Mouse (Mus musculus) neural tube, embryonic 13.5 days (tissue): ENCODE data around the gene Ccm2. TPM values are rescaled to one million over a fixed set of nuclear protein-coding genes. Genes with fewer than 3 reads are reported as not detected.

Experiments
- ATAC-seq: fragments of 200-750 bp; cut with Nextera tagmentation; 2 replicates; pipeline ENCODE4 v1.8.0; 2017; ENCODE audit warnings: low read depth, mild to moderate bottlenecking, moderate TSS enrichment, moderate library complexity
- H3K27ac ChIP-seq: fragments of 300-500 bp; sonication (generic); replicated peaks from 2 replicates; pipeline ENCODE4 v1.5.1; 2015; ENCODE audit warnings: moderate library complexity, mild to moderate bottlenecking, inconsistent platforms
- H3K27me3 ChIP-seq: fragments of 300-500 bp; sonication (generic); 2 replicates; pipeline ENCODE4 v1.6.1; 2015; ENCODE audit warnings: mild to moderate bottlenecking, inconsistent platforms
- H3K36me3 ChIP-seq: fragments of 300-500 bp; sonication (generic); 2 replicates; pipeline ENCODE4 v1.6.1; 2015; ENCODE audit warnings: mild to moderate bottlenecking, inconsistent platforms
- H3K4me1 ChIP-seq: fragments of 300-500 bp; sonication (generic); replicated peaks from 2 replicates; pipeline ENCODE4 v1.6.1; 2015; ENCODE audit warnings: inconsistent platforms
- H3K4me2 ChIP-seq: fragments of 300-500 bp; sonication (generic); 2 replicates; pipeline ENCODE4 v1.6.1; 2015; ENCODE audit warnings: inconsistent platforms, mild to moderate bottlenecking, moderate library complexity
- H3K4me3 ChIP-seq: fragments of 300-500 bp; sonication (generic); 2 replicates; pipeline ENCODE4 v1.5.1; 2015; ENCODE audit warnings: mild to moderate bottlenecking, inconsistent platforms
- H3K9ac ChIP-seq: fragments of 300-500 bp; sonication (generic); 2 replicates; pipeline ENCODE4 v1.6.1; 2015; ENCODE audit warnings: moderate library complexity, mild to moderate bottlenecking, inconsistent platforms
- H3K9me3 ChIP-seq: fragments of 300-500 bp; sonication (generic); 2 replicates; pipeline ENCODE4 v1.6.1; 2016; ENCODE audit warnings: inconsistent platforms
- WGBS: fragments of 180-500 bp; shearing (Covaris S2); methylation state at CpG from one replicate; pipeline ENCODE4 v1.1.7; 2015; 5-methylcytosine and 5-hydroxymethylcytosine counted together
- polyA plus RNA-seq: library from polyadenylated mRNA; unstranded; fragments of >200 nt; fragmentation: Nextera tagmentation; extraction: Ambion mirVana; gene quantifications from 2 replicates; pipeline ENCODE4 v1.2.1, GENCODE M21; 2015

Ccm2 gene
- polyA plus RNA-seq, 1 experiment from 2014 or later: 95.1 TPM

DNA sequence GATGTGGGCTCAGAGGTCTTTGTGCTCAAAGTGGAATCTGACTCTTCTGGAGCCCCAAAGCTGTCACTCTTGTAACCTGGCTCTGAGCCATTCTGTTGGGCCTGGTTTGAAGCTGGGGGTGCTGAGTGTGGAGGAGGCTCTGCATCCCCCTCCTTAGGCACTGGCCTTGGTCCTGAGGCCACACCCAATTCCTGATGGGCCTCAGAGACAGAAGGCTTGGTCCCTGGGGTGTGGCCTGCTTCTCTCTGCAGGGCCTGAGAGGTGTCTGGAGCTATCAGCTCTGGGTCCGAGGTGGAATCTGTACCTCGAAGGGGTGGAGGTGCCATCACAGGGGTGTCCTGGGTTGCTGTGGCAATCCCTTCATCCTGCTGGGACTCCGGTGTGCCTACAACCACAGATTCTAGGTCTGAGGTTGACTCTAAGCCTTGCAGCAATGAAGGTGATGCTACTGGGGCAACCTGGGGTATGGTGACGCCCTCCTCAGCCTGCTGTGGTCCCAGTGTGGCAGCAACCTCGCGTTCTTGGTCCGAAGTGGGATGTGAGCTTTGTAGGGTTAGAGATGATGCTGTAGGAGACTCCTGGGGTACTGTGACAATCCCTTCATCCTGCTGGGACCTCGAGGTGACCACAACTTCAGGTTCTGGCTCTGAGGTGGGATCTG lies 53.7 kb downstream of the Ccm2 start:
- H3K9me3 ChIP-seq: no peaks in the 10 kb centered on the region
- H3K4me3 ChIP-seq: no peak overlapping the region
- no peak for ATAC-seq
- H3K9ac ChIP-seq: peak overlapping the region; percentile 72
- peak overlapping the region; percentile 84 for H3K27ac ChIP-seq
- H3K4me2 ChIP-seq: no peak overlapping the region; the same call in 1 of the 2 replicates
- WGBS: 84% methylated on average over 8 of the region's 8 CpGs
- H3K36me3 ChIP-seq: peaks cover 62% of the 10 kb centered on the region
- no peaks in the 10 kb centered on the region for H3K27me3 ChIP-seq
- peaks cover 80% of the 10 kb centered on the region for H3K4me1 ChIP-seq

DNA sequence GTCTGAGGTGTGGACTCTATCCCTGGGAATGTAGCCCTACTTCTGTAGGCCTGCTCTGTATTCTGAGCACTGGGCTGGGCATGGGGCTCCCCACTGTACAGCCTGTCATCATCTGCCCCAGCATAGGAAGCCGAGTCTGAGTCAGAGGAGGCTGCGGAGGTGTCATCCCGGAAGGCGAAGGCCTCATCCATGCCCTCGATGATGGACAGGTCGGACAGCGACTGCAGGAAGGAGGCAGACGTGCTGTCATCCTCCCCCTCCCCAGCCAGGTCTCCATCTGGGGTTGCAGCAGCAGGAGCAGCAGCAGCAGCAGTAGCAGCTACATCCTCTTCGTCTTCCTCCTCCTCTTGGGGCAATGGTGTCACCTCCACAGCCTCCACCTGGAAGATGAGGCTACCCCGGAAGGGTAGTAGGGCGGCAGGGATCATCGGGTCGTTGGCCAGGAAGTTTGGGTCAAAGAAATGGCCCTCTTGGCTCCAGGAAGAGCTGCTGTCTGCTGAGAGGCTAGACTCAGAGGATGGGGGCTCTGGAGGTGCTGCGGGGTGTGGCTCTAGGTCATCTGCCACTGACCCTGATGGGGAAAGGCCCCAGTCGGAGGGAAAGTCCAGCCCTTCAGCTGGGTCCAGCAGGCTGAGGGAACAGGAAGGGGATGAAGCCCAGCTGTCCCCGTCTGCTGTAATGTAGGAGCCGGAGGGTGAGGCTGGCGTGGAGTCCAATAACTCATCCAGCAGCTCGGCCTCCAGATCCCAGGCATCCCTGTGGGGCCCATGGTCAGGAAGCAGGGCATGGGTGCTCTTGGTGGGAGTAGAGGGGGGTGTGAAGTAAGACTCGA lies 55.2 kb downstream of the Ccm2 start:
- no peaks in the 10 kb centered on the region for H3K27me3 ChIP-seq
- H3K4me2 ChIP-seq: peak overlapping the region; percentile 98
- ATAC-seq: no peak
- peak overlapping the region; percentile 90 for H3K9ac ChIP-seq
- H3K4me1 ChIP-seq: peaks cover 94% of the 10 kb centered on the region
- H3K36me3 ChIP-seq: peaks cover 47% of the 10 kb centered on the region
- H3K4me3 ChIP-seq: no peak overlapping the region
- no peaks in the 10 kb centered on the region for H3K9me3 ChIP-seq
- H3K27ac ChIP-seq: peak overlapping the region; percentile 28; the same call in 1 of the 2 replicates
- WGBS: 83% methylated on average over 20 of the region's 20 CpGs

DNA sequence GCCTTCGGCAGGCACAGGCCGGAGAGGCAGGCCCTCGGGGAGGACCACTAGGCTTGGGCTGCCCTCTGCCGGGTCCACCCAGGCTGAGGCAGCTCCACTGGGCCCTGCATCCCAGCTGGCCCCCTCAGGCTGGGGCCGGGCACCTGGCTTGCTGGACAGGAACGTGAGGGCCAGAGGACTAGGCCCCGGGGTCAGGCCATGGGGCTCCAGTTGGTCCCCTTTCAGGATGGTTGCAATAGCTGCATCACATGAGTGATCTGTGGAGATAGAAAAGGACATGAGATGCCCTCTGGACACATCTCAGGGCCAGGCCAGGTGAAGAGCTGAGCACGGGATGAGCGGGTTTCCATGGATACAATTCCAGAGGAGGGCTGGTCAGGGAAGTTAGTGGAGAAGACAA lies 56.0 kb downstream of the Ccm2 start:
- Histone ChIP-seq H3K27ac (no peak overlapping the region), H3K4me3 (peak overlapping the region; percentile 71), H3K9ac (peak overlapping the region; percentile 90), H3K36me3 (peaks cover 39% of the 10 kb centered on the region), H3K4me1 (peaks cover 99% of the 10 kb centered on the region), H3K4me2 (peak overlapping the region; percentile 98), H3K9me3 (no peaks in the 10 kb centered on the region), H3K27me3 (no peaks in the 10 kb centered on the region)
- no peak for ATAC-seq
- 83% methylated on average over 9 of the region's 9 CpGs for WGBS

DNA sequence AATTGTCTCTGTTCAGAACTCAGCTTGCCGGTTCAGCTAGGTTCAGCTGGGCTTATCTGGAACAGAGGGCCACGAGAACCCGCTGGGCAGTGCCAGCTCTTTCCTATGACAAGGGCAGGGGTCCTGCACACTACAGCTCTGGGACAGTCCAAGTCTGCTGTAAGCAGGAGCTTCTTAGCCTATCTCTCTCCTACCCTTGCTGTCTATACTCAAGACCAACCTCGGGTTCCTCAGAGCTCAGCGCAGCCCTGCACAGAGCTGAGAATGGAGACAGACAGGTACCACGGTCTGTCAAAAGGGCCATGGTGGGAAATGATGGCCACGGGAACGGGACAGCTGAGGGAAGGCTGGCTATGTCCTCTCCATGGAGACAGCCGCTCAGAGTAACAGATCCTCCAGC lies 56.5 kb downstream of the Ccm2 start:
- H3K36me3 ChIP-seq: peaks cover 34% of the 10 kb centered on the region
- peaks cover 94% of the 10 kb centered on the region for H3K4me1 ChIP-seq
- H3K4me2 ChIP-seq: peak overlapping the region; percentile 98
- 79% methylated on average over 9 of the region's 9 CpGs for WGBS
- H3K9ac ChIP-seq: peak overlapping the region; percentile 90
- H3K9me3 ChIP-seq: no peaks in the 10 kb centered on the region
- no peak for ATAC-seq
- peak overlapping the region; percentile 71 for H3K4me3 ChIP-seq
- H3K27me3 ChIP-seq: no peaks in the 10 kb centered on the region
- H3K27ac ChIP-seq: peak overlapping the region; percentile 99

DNA sequence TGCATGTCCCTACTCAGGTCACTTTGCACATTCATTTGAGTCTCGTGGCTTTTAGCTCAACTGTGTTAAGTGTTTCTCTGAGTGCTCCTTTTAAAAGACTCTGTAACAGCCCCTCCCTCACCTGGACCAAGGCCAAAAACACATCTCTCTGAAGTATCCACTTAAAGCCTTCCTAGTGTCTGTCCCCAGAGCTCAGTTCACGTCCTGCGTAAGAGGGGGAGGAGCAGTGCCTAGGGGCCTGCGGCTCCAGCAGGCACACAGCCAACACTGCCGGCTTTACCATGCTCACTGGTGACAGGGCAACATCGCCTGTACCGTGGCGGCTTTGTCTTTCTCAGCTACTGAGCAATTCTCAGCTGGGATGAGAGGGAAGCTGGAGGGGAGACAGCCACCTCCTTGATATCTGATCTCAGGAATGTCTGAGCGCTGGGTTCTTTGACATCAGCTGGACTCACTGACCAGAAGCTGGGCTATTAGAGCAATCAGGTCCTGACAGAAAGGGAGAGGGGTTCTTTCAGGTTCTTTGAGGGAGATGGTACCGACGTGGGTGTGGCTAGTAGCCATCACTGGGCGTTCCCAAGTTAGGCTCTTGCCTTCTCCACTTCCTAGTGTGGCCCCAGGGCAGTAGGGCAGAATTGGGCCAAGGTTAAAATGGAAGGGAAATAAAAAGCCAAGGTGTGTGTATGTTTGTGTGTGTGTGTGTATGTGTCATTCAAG lies 57.4 kb downstream of the Ccm2 start:
- H3K36me3 ChIP-seq: peaks cover 33% of the 10 kb centered on the region
- peak overlapping the region; percentile 71 for H3K4me3 ChIP-seq
- peak overlapping the region; percentile 90 for H3K9ac ChIP-seq
- H3K4me1 ChIP-seq: peaks cover 86% of the 10 kb centered on the region
- no peaks in the 10 kb centered on the region for H3K27me3 ChIP-seq
- peak overlapping the region; percentile 98 for H3K4me2 ChIP-seq
- 10% methylated on average over 12 of the region's 12 CpGs for WGBS
- peak overlapping the region; percentile 99 for H3K27ac ChIP-seq
- no peaks in the 10 kb centered on the region for H3K9me3 ChIP-seq
- ATAC-seq: peak; percentile 40

DNA sequence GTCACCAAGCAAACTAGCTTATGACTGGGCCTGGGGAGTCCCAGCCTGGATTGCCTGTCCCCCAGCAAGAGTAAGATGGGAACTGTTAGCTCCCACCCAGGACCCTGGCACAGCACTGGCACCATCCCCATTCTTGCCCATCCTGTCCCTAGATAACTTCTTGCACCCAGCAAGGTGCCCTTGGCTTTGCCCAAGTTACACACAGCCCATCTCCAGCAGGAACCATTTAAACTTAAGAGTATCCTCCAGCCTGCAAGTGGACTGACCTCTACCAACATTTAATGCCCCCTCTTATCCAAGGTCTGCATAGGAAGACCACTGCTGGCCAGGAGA lies 57.9 kb downstream of the Ccm2 start:
- H3K9me3 ChIP-seq: no peaks in the 10 kb centered on the region
- no peak for ATAC-seq
- peak overlapping the region; percentile 98 for H3K4me2 ChIP-seq
- peaks cover 80% of the 10 kb centered on the region for H3K4me1 ChIP-seq
- peak overlapping the region; percentile 99 for H3K27ac ChIP-seq
- no peaks in the 10 kb centered on the region for H3K27me3 ChIP-seq
- peaks cover 33% of the 10 kb centered on the region for H3K36me3 ChIP-seq
- H3K4me3 ChIP-seq: peak overlapping the region; percentile 71
- H3K9ac ChIP-seq: peak overlapping the region; percentile 90

DNA sequence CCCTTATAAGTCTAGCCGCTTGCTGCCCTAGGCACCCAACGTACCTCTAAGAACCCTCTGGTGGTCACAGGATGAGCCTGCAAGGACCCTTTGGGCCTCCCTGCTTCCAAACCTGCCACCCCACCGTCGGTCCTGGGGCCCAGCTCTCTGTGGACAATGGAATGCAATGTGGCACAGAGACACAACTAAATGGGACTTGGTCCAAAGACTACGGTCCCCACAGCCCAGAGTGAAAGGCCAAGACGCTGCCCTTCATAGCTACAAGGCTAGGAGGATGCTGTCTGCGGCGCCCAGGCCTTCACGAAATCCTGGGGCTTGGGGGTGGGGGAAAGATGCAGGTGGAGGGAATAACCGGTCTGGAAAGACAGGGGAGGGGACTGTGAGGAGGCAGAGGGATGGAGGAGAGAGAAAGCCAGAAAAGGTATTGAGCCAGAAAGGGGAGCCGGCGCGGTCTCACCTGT lies 58.4 kb downstream of the Ccm2 start:
- Histone ChIP-seq H3K27ac (peak overlapping the region; percentile 99), H3K4me1 (peaks cover 76% of the 10 kb centered on the region), H3K27me3 (no peaks in the 10 kb centered on the region), H3K36me3 (peaks cover 30% of the 10 kb centered on the region), H3K9ac (peak overlapping the region; percentile 90), H3K4me2 (peak overlapping the region; percentile 98), H3K9me3 (no peaks in the 10 kb centered on the region), H3K4me3 (peak overlapping the region; percentile 71)
- peak; percentile 3; the same call in 1 of the 2 replicates for ATAC-seq
- WGBS: 9% methylated on average over 13 of the region's 13 CpGs

DNA sequence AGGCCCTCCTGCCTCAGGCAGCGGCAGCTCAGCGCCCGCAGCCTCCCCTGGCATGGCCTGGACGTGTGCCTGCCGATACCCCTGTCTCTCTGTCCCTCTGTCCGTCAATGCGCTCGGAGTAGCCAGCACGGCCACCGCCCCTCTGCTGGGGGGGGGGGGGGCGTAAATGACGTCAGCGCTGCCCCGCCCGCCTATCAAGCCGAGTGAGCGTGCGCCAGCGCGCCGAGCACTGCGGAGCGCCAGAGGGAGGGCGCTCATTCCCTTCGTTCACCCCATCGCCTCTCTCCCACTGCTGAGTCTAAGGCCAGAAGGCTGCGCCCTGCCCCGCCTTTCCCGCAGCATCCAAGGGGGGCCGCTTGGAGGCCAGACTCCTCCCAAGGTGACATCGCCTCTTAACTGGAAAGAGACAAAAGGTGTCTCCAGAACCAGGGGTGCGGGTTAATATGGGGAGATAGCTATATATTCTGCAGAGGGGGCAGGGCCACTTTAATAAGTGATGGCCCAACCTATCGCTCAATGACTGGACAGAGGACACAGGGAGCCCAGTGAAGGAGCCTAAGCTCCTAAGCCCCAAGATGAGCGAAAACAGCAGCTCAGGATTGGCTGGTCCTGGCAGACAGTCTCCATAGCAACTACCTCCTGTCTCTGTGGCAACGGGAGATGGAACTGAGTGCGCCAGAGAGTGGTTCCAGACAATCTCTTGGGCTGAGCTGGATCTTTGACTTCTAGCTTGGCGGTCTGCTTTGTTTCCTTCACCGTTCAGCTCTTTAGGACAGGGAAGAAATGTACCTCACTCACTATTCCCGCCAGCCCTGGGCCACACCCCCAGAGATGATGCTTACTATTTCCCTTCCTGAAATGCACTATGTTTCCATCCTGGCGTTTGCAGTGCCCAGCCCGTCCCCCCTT lies 59.1 kb downstream of the Ccm2 start, which contains the start of gene Nacad:
Gene Nacad, minus strand, starts transcription at position 563 of the 909 bp plus-strand sequence.
- H3K27ac ChIP-seq: peak within 1 kb of the TSS; percentile 99
- H3K9ac ChIP-seq: peak within 1 kb of the TSS; percentile 90
- peaks cover 30% of the 10 kb centered on the region for H3K36me3 ChIP-seq
- no peaks in the 10 kb centered on the region for H3K27me3 ChIP-seq
- 2% methylated on average over 38 of the region's 41 CpGs for WGBS
- H3K4me2 ChIP-seq: peak within 1 kb of the TSS; percentile 98
- peak within 1 kb of the TSS; percentile 71 for H3K4me3 ChIP-seq
- H3K4me1 ChIP-seq: peaks cover 69% of the 10 kb centered on the region
- H3K9me3 ChIP-seq: no peaks in the 10 kb centered on the region
- ATAC-seq: peak; percentile 92

DNA sequence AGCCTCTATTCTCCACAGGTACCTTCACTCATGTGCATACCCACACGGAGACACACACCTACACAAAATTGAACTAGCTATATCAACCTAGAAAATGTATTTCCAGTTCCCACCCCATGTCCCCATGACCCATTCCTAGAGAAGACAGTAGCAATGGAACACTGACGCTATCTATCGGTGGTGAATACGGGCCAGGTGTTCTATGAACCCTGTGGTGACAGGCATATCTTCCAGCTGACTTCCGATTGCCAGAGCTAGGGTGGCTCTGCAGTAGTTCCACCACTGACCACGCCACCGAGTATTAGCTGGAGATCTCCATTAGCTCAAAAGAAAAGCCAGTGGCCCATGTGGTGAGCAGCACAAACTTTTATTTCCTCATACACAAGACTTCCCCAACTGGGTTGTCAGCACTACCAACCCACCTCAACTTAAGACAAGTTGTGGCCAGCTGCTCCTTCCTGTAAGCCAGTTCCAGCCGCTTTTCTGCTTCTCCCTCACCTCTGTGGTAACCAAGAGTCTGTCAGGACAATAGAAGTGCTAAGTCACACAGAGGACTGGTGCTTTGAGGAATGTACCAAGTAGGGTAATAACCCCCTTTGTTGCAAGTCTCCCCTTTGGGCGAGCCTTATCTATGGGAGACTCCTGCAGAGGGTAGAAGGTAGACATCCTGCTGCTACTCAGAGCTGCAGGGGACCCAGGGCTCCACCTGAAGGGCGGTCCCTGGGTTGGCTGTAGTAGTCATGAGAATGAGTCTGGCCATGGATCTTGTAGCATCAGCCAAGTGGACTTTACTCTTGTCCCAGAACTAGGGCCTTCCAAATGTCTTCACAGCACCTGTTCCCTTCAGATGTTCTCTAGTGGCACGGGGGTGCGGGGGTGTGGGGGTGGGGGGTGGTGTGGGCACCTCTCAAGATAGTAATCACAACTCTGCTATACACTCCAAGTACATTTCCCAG lies 68.8 kb downstream of the Ccm2 start:
- 93% methylated on average over 12 of the region's 12 CpGs for WGBS
- no peak for ATAC-seq

DNA sequence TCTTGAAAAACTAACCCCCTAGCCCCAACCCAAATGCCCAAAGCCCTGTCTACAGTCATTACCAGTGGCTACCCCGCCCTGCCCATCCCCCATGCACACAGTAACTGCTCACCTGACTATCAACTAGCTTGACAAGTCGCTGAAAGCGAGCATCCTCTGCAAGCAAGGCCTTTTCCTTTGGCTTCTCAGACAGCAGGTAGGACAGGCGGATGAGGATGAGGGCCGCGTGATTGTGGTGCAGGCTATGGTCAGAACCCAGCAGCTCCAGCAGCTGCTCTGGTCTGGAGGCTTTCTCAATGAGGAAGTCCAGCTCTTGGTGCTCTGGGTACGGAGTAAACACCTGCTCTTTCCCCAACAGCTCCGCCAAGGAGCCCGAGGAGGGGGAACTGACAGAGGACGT lies 77.0 kb downstream of the Ccm2 start:
- no peak overlapping the region for H3K9ac ChIP-seq
- H3K9me3 ChIP-seq: no peaks in the 10 kb centered on the region
- H3K4me2 ChIP-seq: peak overlapping the region; percentile 79; the same call in 1 of the 2 replicates
- no peaks in the 10 kb centered on the region for H3K27me3 ChIP-seq
- ATAC-seq: no peak
- H3K4me3 ChIP-seq: no peak overlapping the region
- peaks cover 33% of the 10 kb centered on the region for H3K4me1 ChIP-seq
- H3K36me3 ChIP-seq: peaks cover 58% of the 10 kb centered on the region
- H3K27ac ChIP-seq: no peak overlapping the region
- whole genome bisulfite sequencing: 93% methylated on average over 10 of the region's 10 CpGs

More for the DNA sequence above, 68.8 kb downstream of the Ccm2 start:
- H3K27me3 ChIP-seq: no peaks in the 10 kb centered on the region
- no peak overlapping the region for H3K4me2 ChIP-seq
- no peaks in the 10 kb centered on the region for H3K9me3 ChIP-seq
- H3K36me3 ChIP-seq: peaks cover 82% of the 10 kb centered on the region
- no peak overlapping the region for H3K4me3 ChIP-seq
- no peak overlapping the region for H3K27ac ChIP-seq
- H3K4me1 ChIP-seq: no peaks in the 10 kb centered on the region
- H3K9ac ChIP-seq: no peak overlapping the region
